Mouse (Mus musculus): Measurements from ENCODE around the gene Fam57a.

DNA sequence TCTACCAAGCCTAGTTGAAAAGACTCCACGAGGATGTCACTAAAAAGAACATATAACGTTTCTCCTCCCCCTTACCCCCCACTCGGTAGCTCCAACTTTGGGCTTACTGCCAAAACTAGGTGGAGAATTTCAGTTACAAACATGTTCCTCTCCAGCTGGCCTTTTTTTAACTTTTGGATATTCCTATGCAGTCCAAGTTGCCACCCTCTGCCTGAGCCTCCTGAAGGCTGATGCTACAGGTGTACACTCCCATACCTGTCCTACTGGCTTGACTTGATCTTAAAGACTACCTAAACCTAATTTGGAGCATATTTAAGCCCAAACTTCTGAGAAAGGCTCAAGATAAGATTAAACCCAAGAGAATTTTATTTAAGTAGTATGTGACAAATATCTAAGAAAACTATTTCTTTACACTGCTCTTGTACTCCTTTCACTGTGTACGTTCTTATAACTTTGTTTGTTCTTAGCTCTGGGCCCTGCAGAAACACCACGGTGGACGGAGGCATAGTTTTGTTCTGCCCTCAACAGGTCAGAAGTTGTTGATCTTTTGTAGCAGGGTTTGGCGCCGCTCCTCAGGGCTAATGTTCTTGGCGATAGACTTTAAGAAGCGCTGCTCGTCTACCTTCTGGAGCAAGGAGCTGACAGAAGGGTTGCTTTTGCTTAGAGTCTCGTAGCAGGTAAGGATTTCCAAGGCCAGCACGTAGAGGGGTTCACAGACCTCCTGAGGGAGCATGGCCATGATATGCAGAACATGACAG lies 30.9 kb downstream of the Fam57a start:
- TF ChIP-seq CTCF (IDR thresholded peaks at IDR 0.05; ENCODE audit: low read depth): no peak
- TF ChIP-seq EP300 (IDR thresholded peaks at IDR 0.05; ENCODE audit: low read depth): no peak

Measured in liver, embryonic 14.5 days (tissue).